In the genomic region with DNA sequence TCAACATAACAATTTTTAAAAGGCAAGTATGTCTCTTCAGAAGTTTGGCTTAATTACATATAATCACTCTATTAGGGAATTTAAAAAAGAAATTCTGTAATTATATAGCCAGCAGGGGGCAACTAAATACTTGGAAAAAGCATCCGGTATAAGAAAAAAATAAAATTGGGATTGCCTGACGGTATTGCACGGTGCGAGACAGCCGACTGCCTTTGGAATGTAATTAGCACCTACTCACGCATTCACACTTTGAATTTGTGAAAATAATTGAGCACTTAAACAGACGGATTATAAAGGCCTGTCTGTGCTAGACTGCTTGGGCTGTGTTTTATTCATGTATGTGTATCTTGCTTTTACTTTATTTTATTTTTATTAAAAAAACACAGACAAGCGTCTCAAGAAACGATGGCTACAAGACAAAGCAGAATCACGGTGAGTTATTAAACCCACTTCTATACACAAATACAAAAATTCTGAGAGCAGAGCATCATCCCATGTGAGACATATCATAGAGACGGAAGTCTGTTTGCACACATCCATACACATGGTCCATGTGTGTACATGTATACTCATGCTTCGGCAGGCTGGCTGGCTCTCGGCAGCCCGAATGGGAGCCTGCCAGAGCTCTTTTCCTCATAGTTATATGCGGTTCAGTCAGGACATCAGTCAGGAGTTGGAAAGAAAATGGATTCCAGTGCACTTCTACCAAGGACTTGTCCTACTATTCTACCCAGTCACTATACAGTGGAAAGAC, we compare ENCODE assay signal across 16 mouse cellular contexts. TPM values are rescaled to one million over a fixed set of nuclear protein-coding genes. Genes with fewer than 3 reads are reported as not detected.
A peak's percentile ranks its signal among the peaks of the same experiment; 100 is the strongest.
DNase-seq lines count a peak whose midpoint lies in the region; ATAC-seq and TF ChIP-seq lines count a peak whose summit lies in the region.
"Had no signal": no experiment of that assay in that cellular context is flagged by ENCODE, and none has a peak within 500 bp of the region (broad histone marks: within the 10 kb centered on the region; RNA-seq: fewer than 3 reads in every experiment).

No protein-coding gene starts in this region.

- no peaks in the 10 kb centered on the region for H3K79me2 ChIP-seq in MEL (ENCODE audit: control insufficient read depth, insufficient read depth, low read length, poor library complexity)

- peak; percentile 97 for ATAC-seq in forebrain, embryonic 13.5 days
- ATAC-seq: midbrain, embryonic 15.5 days had no signal

- intact Hi-C loops in gastrocnemius, adult 2 months (cut with DNase I): no loop called here
- intact Hi-C loops in gastrocnemius, postnatal 14 days (cut with DNase I; ENCODE audit: low total_unique reads): no loop called here

- no peak overlapping the region for H3K4me3 ChIP-seq in gastrocnemius, adult 2 months
- no peak overlapping the region; the same call in 1 of the 2 replicates for H3K4me3 ChIP-seq in layer of hippocampus, adult 2 months
- H3K4me3 ChIP-seq in MEL (ENCODE audit: control insufficient read depth in 1 of 2, insufficient read depth in 1 of 2, low read depth in 2 of 2, low read length in 2 of 2): no peak overlapping the region
- H3K4me3 ChIP-seq in forebrain, embryonic 13.5 days: no peak overlapping the region
- H3K4me3 ChIP-seq: embryonic facial prominence, embryonic 13.5 days; hindbrain, embryonic 15.5 days; limb, embryonic 12.5 days; midbrain, embryonic 15.5 days had no signal

- no peaks in the 10 kb centered on the region for H3K9me3 ChIP-seq in MEL (replicated peaks; ENCODE audit: insufficient read depth, low read length)
- no peaks in the 10 kb centered on the region for H3K9me3 ChIP-seq in forebrain, embryonic 13.5 days (replicated peaks)
- H3K9me3 ChIP-seq: embryonic facial prominence, embryonic 13.5 days; hindbrain, embryonic 15.5 days; limb, embryonic 12.5 days; midbrain, embryonic 15.5 days had no signal

- H3K27me3 ChIP-seq in MEL (ENCODE audit: control insufficient read depth in 1 of 2, insufficient read depth in 2 of 2, low read length in 2 of 2): no peaks in the 10 kb centered on the region
- H3K27me3 ChIP-seq in forebrain, embryonic 13.5 days: no peaks in the 10 kb centered on the region
- H3K27me3 ChIP-seq: embryonic facial prominence, embryonic 13.5 days; hindbrain, embryonic 15.5 days; limb, embryonic 12.5 days; midbrain, embryonic 15.5 days had no signal

- H3K4me1 ChIP-seq in MEL (ENCODE audit: control insufficient read depth in 1 of 2, insufficient read depth in 2 of 2, low read length in 2 of 2): peaks cover 6 to 15% of the 10 kb centered on the region in 2 experiments
- H3K4me1 ChIP-seq in forebrain, embryonic 13.5 days: peaks cover 4% of the 10 kb centered on the region; the same call in 1 of the 2 replicates
- H3K4me1 ChIP-seq: embryonic facial prominence, embryonic 13.5 days; hindbrain, embryonic 15.5 days; limb, embryonic 12.5 days; midbrain, embryonic 15.5 days had no signal

- TF ChIP-seq CTCF in gastrocnemius, adult 2 months (IDR thresholded peaks at IDR 0.05): peak; percentile 29; the same call in 1 of the 2 replicates
- peak; percentile 72 for TF ChIP-seq CTCF in layer of hippocampus, adult 2 months (conservative IDR thresholded peaks at IDR 0.05)
- TF ChIP-seq CTCF in MEL (IDR thresholded peaks at IDR 0.05 in 2 of 3, conservative IDR thresholded peaks at IDR 0.05 in 1 of 3; ENCODE audit: control insufficient read depth in 1 of 3, insufficient read depth in 1 of 3, low read depth in 2 of 3, low read length in 3 of 3, poor library complexity in 1 of 3, severe bottlenecking in 1 of 3): no peak; a peak in 1 of 6 replicates

- no peak for TF ChIP-seq POLR2A in MEL (IDR thresholded peaks at IDR 0.05; ENCODE audit: control insufficient read depth in 1 of 2, insufficient read depth in 1 of 2, low read depth in 1 of 2, low read length in 2 of 2, poor library complexity in 1 of 2)

- no peak overlapping the region for H3K27ac ChIP-seq in gastrocnemius, adult 2 months
- no peak overlapping the region for H3K27ac ChIP-seq in layer of hippocampus, adult 2 months
- no peak overlapping the region for H3K27ac ChIP-seq in MEL (ENCODE audit: control insufficient read depth, low read depth, low read length)
- H3K27ac ChIP-seq in forebrain, embryonic 13.5 days: no peak overlapping the region; the same call in 1 of the 2 replicates
- H3K27ac ChIP-seq: embryonic facial prominence, embryonic 13.5 days; hindbrain, embryonic 15.5 days; limb, embryonic 12.5 days; midbrain, embryonic 15.5 days had no signal

- TF ChIP-seq EP300 in MEL (IDR thresholded peaks at IDR 0.05; ENCODE audit: low read depth in 1 of 2, low read length in 2 of 2): no peak

- no peak overlapping the region for H3K4me2 ChIP-seq in forebrain, embryonic 13.5 days
- H3K4me2 ChIP-seq: embryonic facial prominence, embryonic 13.5 days; hindbrain, embryonic 15.5 days; limb, embryonic 12.5 days; midbrain, embryonic 15.5 days had no signal

- no peak for DNase-seq in gastrocnemius, adult 2 months
- no peak for DNase-seq in gastrocnemius, postnatal 14 days
- DNase-seq in layer of hippocampus, adult 2 months (ENCODE audit: low spot score in 2 of 2): no peak
- DNase-seq in layer of hippocampus, adult 8-10 months (ENCODE audit: low spot score in 2 of 2): no peak
- DNase-seq in MEL (ENCODE audit: low read depth, low spot score): no peak
- DNase-seq in cerebellum, adult 9-10 months: no peak
- DNase-seq in layer of hippocampus, adult 9-10 months (ENCODE audit: low spot score): no peak
- DNase-seq: adrenal gland, adult 8-10 months; cerebellum, adult 8-10 months; heart, postnatal 14 days; thymus, adult 2 months had no signal

- TF ChIP-seq RAD21 in MEL (IDR thresholded peaks at IDR 0.05; ENCODE audit: low read depth, low read length): peak; percentile 29; the same call in 1 of the 2 replicates

- H3K9ac ChIP-seq in MEL (ENCODE audit: control insufficient read depth, low read depth, low read length, poor library complexity, severe bottlenecking): no peak overlapping the region
- H3K9ac ChIP-seq in forebrain, embryonic 13.5 days: no peak overlapping the region
- H3K9ac ChIP-seq: embryonic facial prominence, embryonic 13.5 days; hindbrain, embryonic 15.5 days; limb, embryonic 12.5 days; midbrain, embryonic 15.5 days had no signal

- peaks cover 0 to 6% of the 10 kb centered on the region in 2 experiments; a peak in 2 of 4 replicates for H3K36me3 ChIP-seq in MEL (ENCODE audit: control insufficient read depth in 1 of 2, insufficient read depth in 2 of 2, low read length in 2 of 2)
- no peaks in the 10 kb centered on the region for H3K36me3 ChIP-seq in forebrain, embryonic 13.5 days (ENCODE audit: poor library complexity, severe bottlenecking)
- H3K36me3 ChIP-seq: embryonic facial prominence, embryonic 13.5 days; hindbrain, embryonic 15.5 days; limb, embryonic 12.5 days; midbrain, embryonic 15.5 days had no signal

- WGBS in forebrain, embryonic 13.5 days: 50% methylated on average over 15 of the region's 15 CpGs

TF ChIP-seq in MEL, 35 proteins besides CTCF, POLR2A, EP300 and RAD21:
- TF ChIP-seq BHLHE40 (IDR thresholded peaks at IDR 0.05; ENCODE audit: borderline replicate concordance, low read depth, low read length) (no peak), SMC3 (IDR thresholded peaks at IDR 0.05; ENCODE audit: low read depth, low read length) (0 out of 2 replicates have a peak, but pooled peaks have one; percentile 28), MAX (IDR thresholded peaks at IDR 0.05; ENCODE audit: low read length) (no peak), SIN3A (IDR thresholded peaks at IDR 0.05; ENCODE audit: low read length) (no peak), USF1 (IDR thresholded peaks at IDR 0.05; ENCODE audit: low read depth, low read length) (no peak), GATA1 (IDR thresholded peaks at IDR 0.05; ENCODE audit: low read depth, low read length) (no peak)

RNA-seq across cellular contexts. Expression of a gene that starts 34.5 kb away (rescaled TPM):
- total RNA-seq in gastrocnemius, adult 2 months (2021): 10 to 100 TPM; 13.6 to 15.6 TPM
- 10 to 100 TPM; 14.4 to 14.8 TPM for total RNA-seq in gastrocnemius, postnatal 14 days (2021)
- total RNA-seq in layer of hippocampus, adult 2 months (2021): 10 to 100 TPM; 60.8 to 60.9 TPM
- 10 to 100 TPM; 58.5 to 65.7 (median 62.7) TPM for total RNA-seq in layer of hippocampus, adult 8-10 months (2022)
- 44.8 and 65.7 TPM in 2 replicates for total RNA-seq in MEL (2012; rRNA removed)
- 10 to 100 TPM; 26.2 to 33.4 TPM for polyA plus RNA-seq in MEL (2012; ENCODE audit: insufficient read depth in 1 of 2, insufficient read length in 2 of 2, low read depth in 1 of 2, low replicate concordance in 2 of 2, missing spikeins in 1 of 2)
- polyA plus RNA-seq in forebrain, embryonic 13.5 days (2015; fragmentation: Nextera tagmentation; extraction: Ambion mirVana): 17.0 and 17.3 TPM in 2 replicates

Comparison
In these comparisons a context has a peak if more than half of its experiments do, and no peak if none do; other contexts are left out.
1. CTCF ChIP-seq: peak in gastrocnemius, adult 2 months (single experiment) and layer of hippocampus, adult 2 months (single experiment); none in MEL (0 of 3).